Mouse (Mus musculus): Measurements from ENCODE around the gene Kif5c.

Gene Kif5c

DNA sequence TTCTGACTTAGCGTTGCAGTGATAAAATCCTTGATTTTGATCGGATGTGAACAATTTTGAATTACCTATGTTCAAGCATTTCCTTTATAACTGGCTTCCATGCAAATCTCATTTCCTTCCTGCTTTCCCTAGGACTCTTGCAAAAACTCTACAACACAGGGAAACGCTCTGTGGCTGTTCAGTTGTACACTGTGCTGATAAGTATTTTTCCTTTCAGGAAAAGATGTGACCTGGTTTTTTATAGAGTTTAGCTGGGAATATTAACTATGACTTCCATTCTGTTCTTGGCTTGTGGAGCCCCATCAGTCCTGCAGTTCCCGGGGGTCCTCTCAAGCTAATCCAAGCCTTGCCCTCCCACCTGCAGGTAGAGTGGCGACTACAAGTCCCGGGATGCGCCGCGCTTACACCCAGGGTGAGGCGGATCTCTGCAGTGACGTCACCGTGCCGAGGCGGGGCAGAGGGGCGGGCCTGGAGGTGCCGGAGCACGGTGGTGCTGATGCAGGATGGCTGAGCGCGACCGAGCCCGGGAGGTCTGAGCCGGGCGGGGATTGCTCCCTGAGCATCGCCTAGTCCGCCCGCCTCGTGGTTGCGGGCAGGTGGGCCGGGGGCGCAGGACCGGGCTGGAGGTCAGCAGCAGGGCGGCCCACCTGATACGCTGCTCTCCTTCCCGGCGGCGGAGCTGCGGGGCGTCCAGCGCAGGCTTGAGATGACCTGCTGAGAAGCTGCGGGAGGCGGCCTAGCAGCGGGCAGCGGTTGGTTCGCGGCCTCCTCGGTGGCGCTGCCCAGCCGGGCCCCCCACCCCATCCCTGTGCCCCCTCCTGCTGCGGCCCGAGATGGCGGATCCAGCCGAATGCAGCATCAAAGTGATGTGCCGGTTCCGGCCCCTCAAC is at the start of gene Kif5c:
Gene Kif5c (plus strand): TSS at position 470 of the 890 bp plus-strand sequence.
- peak; percentile 92 to 95 for DNase-seq (ENCODE audit: low spot score in 2 of 2)

DNA sequence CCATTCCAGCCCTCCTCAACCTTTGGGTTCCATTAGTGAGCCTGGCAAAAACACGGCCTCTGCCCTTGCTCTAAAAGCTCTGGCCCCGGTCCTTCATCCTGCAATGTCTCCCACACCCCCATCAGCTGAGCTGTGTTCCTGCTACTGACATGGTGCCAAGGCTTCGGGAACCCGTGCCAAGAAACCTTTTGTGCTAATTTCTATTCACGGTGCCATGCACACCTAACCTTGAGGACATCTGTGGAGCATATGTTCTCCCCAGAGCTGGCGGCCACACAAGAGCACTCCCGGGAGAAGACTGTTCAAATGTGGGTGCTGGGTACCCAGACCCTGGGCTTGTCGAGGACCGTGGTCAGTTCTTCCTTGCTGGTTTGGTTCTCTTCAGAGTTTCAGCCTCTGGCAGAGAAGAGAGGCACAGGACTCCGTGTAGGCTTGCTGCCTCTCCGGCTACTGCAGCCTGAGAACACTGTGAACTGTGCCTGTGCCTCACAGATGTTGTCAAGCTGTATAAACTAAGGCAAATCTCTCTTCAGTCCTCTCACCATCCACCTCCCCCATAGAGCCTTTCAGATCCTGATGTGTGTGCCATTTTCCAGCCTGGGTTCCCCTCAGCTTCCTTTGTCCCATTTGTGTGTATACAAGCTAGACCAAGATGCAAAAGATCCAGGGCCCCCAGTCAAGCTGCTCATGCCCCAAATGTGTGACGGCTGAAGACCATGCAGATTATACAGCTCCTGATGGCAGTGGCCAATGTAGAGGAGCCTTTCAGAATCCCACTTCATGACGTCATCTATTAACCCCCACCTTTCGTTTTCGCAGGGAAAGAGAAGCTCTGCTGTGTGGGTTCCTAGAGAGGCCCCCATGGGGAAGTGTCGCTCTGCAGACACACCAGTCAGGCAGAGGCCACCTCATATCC is 49.0 kb upstream of the Kif5c start:
- DNase-seq (ENCODE audit: low spot score in 2 of 2) = no peak

DNA sequence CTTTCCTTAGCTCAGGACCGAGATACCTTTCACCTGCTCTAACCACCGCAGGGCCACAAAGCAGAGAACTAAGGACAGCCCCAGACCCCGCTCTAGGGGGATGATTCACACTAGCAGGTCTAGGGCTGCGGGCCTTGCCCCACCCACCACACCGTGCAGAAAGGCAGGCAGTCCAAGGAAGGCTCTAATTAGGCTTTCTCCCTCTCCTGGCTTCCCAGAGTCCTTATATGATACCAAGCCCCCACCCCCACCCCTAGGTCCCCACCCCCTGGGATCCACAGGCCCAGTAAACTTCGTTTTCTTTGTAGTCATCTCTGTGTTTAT is 48.4 kb upstream of the Kif5c start:
- no peak for DNase-seq (ENCODE audit: low spot score in 2 of 2)

DNA sequence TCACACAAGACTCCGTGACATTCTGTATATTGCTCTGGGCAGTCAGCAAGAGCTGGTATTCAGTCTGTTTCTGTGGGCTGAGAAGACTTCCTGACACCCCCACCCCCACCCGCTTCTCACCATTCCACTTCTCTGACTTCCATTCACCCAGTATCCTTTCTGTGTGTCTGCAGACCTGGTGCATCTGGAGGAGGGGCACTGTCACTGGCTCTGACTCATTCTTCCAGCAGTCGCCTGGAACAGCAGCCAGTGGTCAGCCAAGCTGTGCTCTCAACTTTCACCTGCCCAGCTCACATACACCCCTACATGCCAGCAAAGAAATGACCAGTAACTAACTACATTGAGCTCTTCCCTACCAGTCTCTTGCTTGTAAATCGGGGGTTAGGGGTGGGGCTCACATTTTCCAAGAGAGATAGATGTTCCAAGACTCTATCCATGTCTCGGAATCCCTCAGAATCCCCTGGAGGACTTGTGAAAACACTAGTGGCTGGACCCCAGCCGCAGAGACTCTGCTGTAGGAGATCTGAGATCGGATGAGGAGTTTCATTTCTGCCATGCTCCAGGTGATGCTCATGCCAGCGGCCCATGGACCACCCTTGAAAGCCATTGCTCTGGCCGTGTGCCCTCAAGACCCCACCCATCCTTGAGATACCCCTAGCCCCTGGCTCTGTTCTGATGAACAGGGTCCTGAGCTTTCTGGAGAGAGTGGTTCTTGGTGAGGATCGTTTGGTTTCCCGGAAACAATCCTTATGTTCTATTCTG is 47.8 kb upstream of the Kif5c start:
- no peak for DNase-seq (ENCODE audit: low spot score in 2 of 2)

DNA sequence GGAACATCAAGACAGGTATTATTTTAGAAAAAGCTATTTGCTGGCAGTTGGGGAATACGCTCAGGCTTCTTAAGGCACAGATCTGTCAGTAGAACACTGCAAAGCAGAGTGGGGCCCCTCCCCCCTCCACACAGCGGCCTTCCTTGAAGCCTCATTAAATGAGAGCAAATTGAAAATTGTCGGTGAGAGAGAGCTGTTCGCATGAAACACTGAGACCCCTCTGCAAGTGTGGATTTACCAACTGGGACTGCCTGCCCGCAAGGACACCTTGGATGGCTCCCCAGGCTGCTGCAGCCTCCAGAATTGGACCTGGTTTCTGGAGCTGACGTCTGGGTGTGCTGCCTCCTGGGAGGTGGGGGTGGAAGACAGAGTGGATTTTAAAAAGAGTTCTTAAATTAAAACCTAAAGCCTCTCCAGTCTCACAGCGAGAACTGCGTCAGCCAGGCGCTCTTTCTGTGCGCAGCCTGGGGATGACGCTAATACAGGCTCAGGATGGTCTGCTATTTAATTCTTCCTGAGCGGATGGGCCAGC is 46.9 kb upstream of the Kif5c start:
- peak; percentile 66 to 83 for DNase-seq (ENCODE audit: low spot score in 2 of 2)

DNA sequence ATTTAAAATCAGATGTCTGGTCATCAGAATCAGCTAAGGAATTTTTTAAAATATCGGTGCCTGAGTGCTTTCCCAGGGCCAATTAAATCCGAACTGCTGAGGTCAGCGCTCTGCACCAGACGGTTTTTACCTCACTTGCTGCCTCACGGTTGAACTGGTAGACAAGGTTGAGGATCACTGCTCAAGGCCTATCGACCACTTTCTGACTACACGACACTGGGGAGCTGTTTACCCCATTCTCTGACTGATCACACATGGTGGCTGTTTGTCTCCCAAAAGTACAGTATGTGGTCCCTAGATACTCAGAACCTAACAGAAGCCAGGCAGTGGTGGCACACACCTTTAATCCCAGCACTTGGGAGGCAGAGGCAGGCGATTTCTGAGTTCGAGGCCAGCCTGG is 46.4 kb upstream of the Kif5c start:
- DNase-seq (ENCODE audit: low spot score in 2 of 2) = no peak

DNA sequence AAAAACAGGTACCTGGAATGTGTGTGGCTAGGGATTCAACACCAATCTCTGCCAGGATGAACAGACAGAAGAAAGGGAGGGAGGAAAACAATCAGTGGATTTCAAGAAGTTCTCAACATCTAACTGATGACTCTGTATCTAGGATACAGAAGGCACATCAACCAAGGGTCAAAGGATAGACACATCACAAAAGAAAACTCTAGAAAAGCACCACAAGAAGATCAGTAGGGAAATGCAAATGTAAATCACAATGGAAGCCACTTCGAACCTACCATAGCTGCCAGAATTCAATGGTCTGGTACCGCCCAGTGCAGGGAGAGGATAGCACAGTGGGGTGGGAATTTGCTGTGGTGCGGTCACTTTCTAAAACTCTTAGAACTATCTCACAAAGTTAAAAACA is 45.8 kb upstream of the Kif5c start:
- DNase-seq (ENCODE audit: low spot score in 2 of 2) = no peak

DNA sequence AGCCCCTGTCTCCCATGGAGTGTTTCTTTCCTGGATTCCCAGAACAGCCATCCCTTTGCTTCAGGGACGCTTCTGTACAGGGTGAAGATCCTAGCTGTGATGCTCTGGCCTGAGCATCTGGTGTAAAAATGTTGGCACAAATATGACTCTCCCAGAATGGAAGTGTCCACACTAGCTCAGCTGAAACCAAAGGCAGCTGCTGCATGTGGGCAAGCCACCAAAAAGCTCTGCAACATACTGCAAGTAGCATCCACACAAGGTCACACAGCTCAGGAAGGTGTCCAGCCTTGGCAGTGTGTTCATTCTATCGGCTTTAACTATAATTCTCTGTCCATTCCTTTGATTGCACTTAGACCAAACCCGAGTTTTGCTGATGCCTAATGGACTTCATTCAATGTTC is 38.5 kb upstream of the Kif5c start:
- no peak for DNase-seq (ENCODE audit: low spot score in 2 of 2)

DNA sequence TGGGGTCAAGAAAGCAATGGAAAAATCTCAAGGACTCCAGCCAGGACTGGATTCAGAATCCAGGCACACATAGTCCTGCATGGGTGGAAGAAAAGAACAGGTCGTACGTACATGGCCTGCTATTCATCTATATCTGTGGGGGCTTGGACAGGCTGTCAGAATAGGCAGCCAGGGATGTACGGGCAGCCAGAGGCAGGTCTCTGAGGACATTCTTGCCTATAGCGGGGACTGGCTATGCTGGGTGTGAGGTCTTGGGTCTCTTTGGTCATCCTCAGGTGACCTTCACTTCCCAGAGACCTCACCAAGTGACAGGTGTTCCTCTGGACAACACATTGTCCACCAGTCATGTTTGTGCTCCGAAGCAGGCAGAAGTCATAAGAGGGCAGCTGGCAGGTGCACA is 36.6 kb upstream of the Kif5c start:
- DNase-seq (ENCODE audit: low spot score in 2 of 2) = no peak

DNA sequence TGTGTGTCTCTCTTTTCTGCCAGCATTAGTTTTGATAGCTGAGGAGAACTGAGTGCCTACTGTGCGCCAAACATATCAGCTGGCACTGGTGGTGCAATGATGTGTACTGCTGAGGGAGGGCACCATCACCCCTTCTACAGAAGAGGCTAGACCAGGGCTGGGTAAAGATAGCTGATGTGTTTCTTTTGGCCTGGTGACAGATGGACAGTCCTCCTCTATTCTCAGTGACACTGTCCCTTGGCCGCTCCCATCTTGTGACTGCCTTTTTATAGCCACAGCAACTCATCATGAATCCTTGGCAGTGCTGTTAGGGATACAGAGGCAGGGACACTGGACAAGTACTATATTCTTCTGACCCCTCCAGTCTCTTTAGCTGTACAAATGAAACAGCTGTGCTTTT is 35.8 kb upstream of the Kif5c start:
- DNase-seq (ENCODE audit: low spot score in 2 of 2) = no peak

DNA sequence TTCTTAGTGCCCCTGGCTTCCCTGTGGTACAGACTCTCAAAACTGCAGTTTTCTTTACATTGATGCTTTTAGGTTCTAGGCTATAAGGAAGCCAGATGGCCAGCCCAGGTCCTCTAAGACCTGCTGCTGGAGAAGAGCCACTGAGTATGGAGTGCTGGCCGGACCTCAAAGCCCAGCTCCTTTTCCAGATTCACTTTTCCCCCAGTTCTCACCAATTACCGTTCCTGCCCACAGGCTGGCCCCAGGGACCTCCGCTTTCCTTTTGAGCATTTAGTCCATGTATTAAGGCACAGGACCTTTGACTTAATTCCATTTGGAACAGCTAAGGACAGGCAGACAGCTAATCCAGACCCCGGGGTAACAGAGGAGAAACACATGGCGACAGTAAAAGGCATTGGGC is 28.6 kb upstream of the Kif5c start:
- no peak for DNase-seq (ENCODE audit: low spot score in 2 of 2)

DNA sequence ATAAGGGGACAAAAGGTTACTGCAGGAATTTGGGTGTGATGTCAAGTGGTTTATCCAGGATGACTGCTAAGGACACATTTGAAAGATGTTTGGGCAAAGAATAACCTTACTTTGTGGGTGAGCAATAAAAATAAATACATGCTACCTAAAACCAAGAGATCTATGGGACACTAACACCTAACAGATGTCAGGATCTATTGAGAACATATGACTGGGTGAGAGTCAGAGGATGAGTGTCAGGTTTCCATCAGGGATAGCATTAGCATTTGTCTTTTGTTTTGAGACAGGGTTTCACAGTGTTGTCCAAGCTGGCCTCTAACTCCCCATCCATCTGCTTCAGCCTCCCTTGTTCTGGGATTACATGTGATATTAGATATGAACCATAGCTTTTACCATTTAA is 26.2 kb upstream of the Kif5c start:
- DNase-seq (ENCODE audit: low spot score in 2 of 2) = no peak

DNA sequence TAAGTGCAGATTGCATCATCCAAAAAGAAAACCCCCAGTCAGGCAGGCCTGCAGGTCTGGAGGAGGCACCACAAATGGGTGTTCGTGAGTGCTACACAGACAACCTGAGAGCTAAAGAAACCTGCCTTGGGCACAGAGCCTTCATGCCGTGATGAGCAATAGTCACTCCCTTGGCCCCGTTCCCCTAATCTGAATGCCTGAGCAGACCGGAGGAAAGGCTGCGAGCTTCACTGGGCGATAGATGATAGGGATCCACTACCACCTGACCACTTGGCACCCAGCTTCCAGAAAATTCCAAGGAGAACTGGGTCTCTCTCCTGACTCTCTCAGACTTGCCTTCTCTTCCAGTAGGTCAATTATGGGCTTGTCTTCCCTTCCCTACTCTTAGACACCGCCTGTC is 24.2 kb upstream of the Kif5c start:
- no peak for DNase-seq (ENCODE audit: low spot score in 2 of 2)

DNA sequence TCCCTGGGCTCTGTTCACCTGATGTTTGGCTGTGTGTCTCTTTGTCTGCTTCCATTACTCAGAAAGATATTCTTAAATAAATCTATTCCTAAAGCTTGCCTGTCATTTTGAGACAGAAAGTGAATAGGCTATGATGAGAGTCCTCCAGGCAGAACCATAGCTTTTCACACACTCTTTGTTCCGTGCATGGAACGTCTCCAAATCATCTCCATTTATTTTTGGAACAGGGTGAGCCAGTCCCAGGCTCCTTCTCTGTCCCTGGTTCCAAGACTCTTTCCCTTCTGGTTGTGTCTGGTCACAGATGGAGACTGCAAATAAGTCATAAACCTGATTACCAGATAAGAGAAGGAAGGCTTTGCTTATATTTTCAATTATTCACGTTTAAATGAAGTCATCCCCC is 22.8 kb upstream of the Kif5c start:
- no peak for DNase-seq (ENCODE audit: low spot score in 2 of 2)

DNA sequence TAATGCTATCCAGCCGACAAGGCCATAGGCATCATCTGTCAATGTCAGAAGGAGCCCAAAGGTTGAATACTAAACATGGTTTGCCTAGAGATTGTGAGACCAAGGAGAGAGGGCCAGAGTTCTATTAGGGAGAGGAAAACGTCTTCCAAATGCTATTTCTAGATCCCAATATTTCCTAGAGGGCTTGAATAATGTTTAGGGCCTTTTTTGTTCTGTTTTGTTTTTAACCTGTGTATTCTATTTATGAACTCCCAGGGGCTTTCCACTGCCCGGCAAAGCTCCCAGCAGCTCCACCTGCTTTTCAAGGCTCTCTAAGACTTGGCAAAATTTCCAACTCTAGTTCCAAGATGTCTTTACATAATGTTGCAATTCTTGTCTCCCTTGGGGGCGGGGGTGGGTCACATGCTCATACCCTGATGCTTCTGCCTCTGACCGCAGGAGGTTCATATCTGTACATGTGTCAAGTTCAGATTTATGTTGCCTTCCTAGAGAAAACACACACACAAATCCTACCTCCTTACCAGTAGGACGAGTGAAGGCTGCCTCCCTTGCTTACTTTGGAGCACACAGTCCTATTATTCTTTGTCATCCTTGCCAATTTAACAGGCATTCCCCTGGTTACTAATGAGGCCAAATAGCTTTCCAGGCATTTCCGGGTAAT is 18.9 kb upstream of the Kif5c start:
- no peak for DNase-seq (ENCODE audit: low spot score in 2 of 2)

DNA sequence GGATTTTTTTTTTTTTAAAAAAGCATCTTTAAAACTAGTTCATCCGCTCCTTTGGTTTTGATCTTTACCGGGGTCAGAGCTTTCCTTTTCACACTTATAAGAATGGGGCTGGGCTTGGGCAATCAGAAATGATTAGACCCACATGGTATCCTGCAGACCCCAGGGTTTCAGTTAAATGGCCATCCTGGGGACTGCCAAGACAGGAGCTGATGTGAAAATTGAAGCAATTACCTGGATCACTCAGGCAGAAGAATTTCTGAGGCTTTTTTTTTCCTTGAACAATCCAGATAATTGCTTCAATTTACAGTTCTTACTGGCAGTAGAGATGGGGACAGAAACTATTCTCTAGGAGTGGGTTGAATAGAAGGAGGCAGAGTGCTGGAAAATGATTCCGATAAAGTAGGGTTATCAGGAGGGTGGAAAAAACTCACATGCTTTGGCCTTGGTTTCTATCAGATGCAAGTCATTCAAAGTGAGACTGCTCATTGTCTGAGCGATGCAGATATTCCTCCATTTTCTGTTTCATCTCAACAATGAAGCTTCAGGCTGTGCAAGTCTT is 16.2 kb upstream of the Kif5c start:
- DNase-seq (ENCODE audit: low spot score in 2 of 2) = no peak

DNA sequence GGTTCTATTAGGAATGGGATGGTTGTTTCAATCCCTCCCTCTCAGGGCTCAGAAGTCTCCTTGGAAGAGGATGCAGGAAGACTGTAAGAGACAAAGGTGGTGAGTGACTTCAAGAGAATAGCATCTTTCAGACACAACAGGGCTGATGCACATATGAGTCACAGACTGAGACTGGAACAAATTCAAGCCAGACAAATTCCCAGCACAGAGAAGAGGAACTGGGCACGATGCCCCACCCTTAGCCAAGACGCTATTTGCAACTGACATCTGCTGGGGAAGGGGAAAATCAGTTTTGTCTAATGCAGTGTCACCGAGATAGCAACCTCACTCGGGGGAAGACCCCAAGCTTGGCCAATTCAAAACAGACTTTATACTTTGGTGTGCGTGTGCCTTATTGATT is 9.5 kb upstream of the Kif5c start:
- peak in 1 of 2 experiments; percentile 41 for DNase-seq (ENCODE audit: low spot score in 2 of 2)

DNA sequence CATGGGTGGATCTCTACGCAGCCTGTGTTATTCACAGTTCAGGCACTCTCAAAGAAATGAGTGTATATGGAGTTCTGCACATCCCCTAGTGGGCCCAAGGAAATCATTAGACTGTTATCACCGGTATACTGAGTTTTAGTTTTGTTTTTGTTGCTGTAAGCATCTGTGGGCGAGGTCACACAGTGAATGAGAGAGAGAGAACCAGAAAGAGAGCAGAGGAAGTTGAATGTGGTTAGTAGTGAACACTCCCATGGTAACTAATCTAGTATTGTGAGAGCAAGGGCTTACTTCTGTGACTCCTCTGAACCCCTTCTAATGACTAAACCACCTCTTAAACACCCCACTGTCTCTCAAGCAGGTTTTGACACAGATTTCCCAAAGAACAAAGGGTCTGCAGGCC is 2.3 kb upstream of the Kif5c start:
- DNase-seq (ENCODE audit: low spot score in 2 of 2) = no peak

DNA sequence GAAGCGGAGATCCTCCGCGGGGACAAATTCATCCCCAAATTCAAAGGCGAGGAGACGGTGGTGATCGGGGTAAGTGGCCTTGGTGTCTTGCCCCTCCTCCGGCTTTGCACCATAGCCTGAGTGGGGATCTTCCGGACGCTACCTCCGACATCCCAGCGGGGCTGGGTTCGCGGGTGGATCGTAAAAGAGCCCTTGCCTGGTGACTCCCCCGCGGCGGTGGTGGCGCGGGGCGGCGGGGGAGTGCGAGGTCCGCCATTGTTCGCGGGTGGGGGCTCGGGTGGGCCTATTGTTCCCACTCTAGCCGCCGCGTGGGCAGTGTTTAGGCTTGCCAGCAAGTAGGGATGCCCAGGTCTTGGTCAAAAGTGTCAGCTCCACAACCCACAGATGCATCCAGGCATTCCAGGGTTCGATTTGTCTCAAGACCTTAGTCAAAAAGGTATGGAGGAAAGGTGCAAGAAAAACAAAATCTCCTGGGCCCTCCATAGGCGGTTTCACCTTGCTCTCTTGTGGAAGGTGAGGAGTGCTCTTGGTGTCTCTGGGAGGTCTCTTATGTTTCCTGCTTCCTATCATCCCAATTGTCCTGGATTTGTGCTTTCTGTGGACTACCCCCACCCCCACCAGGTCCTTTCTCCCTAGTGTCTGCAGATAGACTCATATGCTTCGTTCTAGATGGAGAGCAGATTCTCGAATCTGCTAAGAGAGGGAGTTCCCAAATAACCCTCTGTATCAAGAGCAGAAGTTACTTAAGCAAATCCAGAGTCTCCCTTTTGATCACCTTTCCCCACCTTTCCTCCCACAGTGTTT is 823 bp downstream of the Kif5c start:
- peak in 1 of 2 experiments; percentile 13 for DNase-seq (ENCODE audit: low spot score in 2 of 2)

DNA sequence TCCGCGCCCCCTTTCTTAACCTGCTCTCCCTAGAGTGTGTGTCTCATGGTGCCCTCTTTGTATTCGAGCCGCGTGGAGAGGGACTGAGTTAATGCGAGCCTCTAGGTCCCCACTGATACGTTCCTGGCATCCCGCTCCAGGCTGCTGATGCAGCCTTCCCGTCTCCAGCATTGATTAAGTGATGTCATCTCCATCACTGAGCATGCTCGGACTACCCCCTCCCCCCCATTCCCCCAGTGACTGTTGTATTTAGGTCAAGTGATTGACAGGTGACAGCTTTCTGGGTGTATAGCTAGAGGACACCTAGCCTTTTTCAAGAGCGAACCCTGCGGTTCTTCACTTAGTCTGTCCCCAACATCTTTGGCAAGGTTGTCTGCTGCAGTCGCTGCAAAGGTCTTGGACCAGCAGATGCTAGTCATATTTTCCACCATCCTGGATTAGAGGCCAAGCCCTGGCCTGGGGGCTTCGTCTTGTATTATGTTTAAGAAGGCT is 1.6 kb downstream of the Kif5c start:
- peak in 1 of 2 experiments; percentile 22 for DNase-seq (ENCODE audit: low spot score in 2 of 2)
